ENCODE assay signal across 17 mouse cellular contexts in the genomic region with DNA sequence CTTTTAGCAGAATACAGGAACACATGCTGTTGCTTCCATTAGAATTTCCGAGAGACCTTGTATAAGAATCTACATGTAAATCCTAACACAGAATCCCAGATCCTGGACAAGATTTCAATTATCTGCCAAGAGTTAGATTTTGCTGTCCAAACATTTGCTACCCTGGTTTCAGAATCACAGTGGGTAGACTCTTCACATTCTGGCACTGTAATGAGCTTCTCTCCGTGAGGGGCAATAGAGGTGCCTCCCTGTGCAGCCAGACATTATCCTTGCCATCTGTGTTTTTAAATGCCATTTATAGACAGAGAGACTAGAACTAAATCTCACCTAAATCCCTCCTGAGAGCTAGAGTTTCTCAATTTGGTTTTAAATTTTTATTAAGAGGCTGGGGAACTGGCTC.
"Had no signal": no experiment of that assay in that cellular context is flagged by ENCODE, and none has a peak within 500 bp of the region (broad histone marks: within the 10 kb centered on the region; RNA-seq: fewer than 3 reads in every experiment).

No protein-coding gene starts in this region.

- H3K36me3 ChIP-seq: limb, embryonic 15.5 days; midbrain, embryonic 15.5 days; neural tube, embryonic 13.5 days had no signal

- ATAC-seq: liver, postnatal 0 days; lung, postnatal 0 days; midbrain, embryonic 15.5 days had no signal

- H3K4me1 ChIP-seq: limb, embryonic 15.5 days; midbrain, embryonic 15.5 days had no signal

- H3K9ac ChIP-seq: limb, embryonic 15.5 days; liver, embryonic 14.5 days; liver, postnatal 0 days; lung, embryonic 14.5 days; midbrain, embryonic 15.5 days; neural tube, embryonic 13.5 days had no signal

- H3K9me3 ChIP-seq: limb, embryonic 15.5 days; midbrain, embryonic 15.5 days; neural tube, embryonic 13.5 days had no signal

- H3K27ac ChIP-seq: limb, embryonic 15.5 days; liver, embryonic 14.5 days; macrophage; midbrain, embryonic 15.5 days; neural tube, embryonic 13.5 days had no signal

- H3K4me2 ChIP-seq: limb, embryonic 15.5 days; liver, embryonic 11.5 days; lung, embryonic 14.5 days; midbrain, embryonic 15.5 days; neural tube, embryonic 13.5 days had no signal

- H3K27me3 ChIP-seq: limb, embryonic 15.5 days; midbrain, embryonic 15.5 days; neural tube, embryonic 13.5 days had no signal

- DNase-seq: kidney, adult 9 months; kidney, postnatal 14 days; kidney, postnatal 4 days; liver, postnatal 0 days; lung, embryonic 14.5 days; retina, postnatal 1 day; right cerebral cortex, postnatal 25 days; thymus, adult 18-20 months; thymus, postnatal 36 days had no signal

- H3K4me3 ChIP-seq: limb, embryonic 15.5 days; midbrain, embryonic 15.5 days; myocyte; neural tube, embryonic 13.5 days had no signal
